Mouse (Mus musculus): ENCODE data around the gene Klhdc1. TPM values are rescaled to one million over a fixed set of nuclear protein-coding genes. Genes with fewer than 3 reads are reported as not detected.

Klhdc1 gene
- polyA plus RNA-seq, 1 experiment from 2014 or later = 12.7 TPM

GRCm38 (mm10) chr12:69207396-69207795, 33.6 kb upstream of the Klhdc1 start:
- Histone ChIP-seq H3K27ac (ENCODE audit: low read length) (no peak overlapping the region), H3K9ac (ENCODE audit: low read length) (no peak overlapping the region), H3K4me1 (ENCODE audit: control insufficient read depth, insufficient read depth, low read length) (no peaks in the 10 kb centered on the region), H3K9me3 (replicated peaks; ENCODE audit: control insufficient read depth, low read length) (no peaks in the 10 kb centered on the region), H3K27me3 (ENCODE audit: control insufficient read depth, insufficient read depth, low read length) (no peaks in the 10 kb centered on the region), H3K36me3 (ENCODE audit: control insufficient read depth, insufficient read depth) (peaks cover 13% of the 10 kb centered on the region), H3K4me3 (ENCODE audit: low read length) (no peak overlapping the region), H3K4me2 (ENCODE audit: low read depth, low read length) (no peak overlapping the region)
- ATAC-seq (replicated peaks; ENCODE audit: extremely low read depth, insufficient read depth, low FRiP score) = no peak
- WGBS = 90% methylated on average over 8 of the region's 8 CpGs

- H3K27me3 ChIP-seq (ENCODE audit: control insufficient read depth, insufficient read depth, low read length) = no peaks in the 10 kb centered on the region
- no peak overlapping the region for H3K4me2 ChIP-seq (ENCODE audit: low read depth, low read length)
- no peaks in the 10 kb centered on the region for H3K4me1 ChIP-seq (ENCODE audit: control insufficient read depth, insufficient read depth, low read length)
- H3K4me3 ChIP-seq (ENCODE audit: low read length) = no peak overlapping the region
- peaks cover 13% of the 10 kb centered on the region for H3K36me3 ChIP-seq (ENCODE audit: control insufficient read depth, insufficient read depth)
- ATAC-seq (replicated peaks; ENCODE audit: extremely low read depth, insufficient read depth, low FRiP score) = no peak
- H3K9ac ChIP-seq (ENCODE audit: low read length) = no peak overlapping the region
- H3K9me3 ChIP-seq (replicated peaks; ENCODE audit: control insufficient read depth, low read length) = no peaks in the 10 kb centered on the region
- WGBS = 98% methylated on average over 7 of the region's 7 CpGs
- no peak overlapping the region for H3K27ac ChIP-seq (ENCODE audit: low read length)
Observed at GRCm38 (mm10) chr12:69207926-69208325, 33.0 kb upstream of the Klhdc1 start.

DNA sequence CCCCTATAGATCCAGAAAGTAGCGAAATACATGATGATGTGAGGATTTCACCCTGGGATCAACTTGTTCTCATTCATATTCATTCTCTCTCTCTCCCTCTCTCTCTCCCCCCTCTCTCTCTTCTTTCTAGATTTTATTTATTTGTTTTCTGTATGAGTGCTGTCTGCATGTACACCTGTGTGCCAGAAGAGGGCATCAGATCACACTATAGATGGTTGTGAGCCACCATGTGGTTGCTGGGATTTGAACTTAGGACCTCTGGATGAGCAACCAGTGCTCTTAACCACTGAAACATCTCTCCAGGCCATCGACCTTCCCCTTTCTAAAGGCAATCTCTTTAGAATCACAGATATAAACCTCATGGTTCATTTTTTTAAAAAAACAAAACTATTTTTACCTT, 32.5 kb upstream of the Klhdc1 start:
- Histone ChIP-seq H3K27me3 (ENCODE audit: control insufficient read depth, insufficient read depth, low read length) (no peaks in the 10 kb centered on the region), H3K27ac (ENCODE audit: low read length) (no peak overlapping the region), H3K9me3 (replicated peaks; ENCODE audit: control insufficient read depth, low read length) (no peaks in the 10 kb centered on the region), H3K4me3 (ENCODE audit: low read length) (no peak overlapping the region), H3K36me3 (ENCODE audit: control insufficient read depth, insufficient read depth) (peaks cover 15% of the 10 kb centered on the region), H3K9ac (ENCODE audit: low read length) (no peak overlapping the region), H3K4me1 (ENCODE audit: control insufficient read depth, insufficient read depth, low read length) (no peaks in the 10 kb centered on the region), H3K4me2 (ENCODE audit: low read depth, low read length) (no peak overlapping the region)
- no peak for ATAC-seq (replicated peaks; ENCODE audit: extremely low read depth, insufficient read depth, low FRiP score)
- whole genome bisulfite sequencing = 87% methylated on average over 2 of the region's 2 CpGs

DNA sequence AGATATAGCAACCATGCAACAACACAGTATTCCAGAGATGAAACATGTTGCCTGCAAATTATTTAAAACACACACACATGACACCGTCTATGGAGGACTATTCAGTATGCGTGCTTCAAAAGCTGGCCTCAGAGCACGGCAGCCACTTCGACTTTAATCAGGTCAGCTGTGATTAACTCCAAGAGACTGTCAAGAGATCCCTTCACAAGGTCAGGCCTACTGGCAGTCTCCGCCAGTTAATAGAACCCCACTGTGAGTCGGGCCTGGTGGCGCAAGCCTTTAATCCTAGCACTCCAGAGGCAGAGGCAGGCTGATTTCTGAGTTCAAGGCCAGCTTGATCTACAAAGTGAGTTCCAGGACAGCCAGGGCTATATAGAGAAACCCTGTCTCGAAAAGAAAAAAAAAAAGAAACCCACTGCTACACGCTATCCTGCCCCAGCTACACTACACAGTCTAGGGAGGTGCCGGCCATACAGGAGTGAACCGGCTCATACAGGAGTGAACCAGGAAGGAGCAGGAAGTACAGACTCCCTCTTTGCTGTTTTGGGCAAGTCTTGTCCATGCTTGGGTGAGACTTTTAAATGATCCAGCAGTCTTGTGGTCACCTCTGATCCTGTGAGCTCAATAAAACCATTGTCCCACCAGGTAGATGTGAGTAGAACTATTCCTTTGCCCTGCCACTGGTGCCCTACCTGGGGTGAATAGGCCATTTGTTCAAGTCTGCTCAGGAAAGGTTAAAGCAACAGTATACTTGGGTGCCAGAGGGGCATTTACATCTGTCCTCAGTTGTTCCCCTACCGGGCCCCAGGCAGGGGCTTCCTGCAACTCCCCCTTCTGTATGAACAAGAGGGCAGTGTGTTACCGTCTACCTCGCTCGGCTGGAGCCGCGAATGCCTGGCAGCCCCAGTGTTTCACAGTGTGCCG, 30.7 kb upstream of the Klhdc1 start:
- peaks cover 18% of the 10 kb centered on the region for H3K36me3 ChIP-seq (ENCODE audit: control insufficient read depth, insufficient read depth)
- no peaks in the 10 kb centered on the region for H3K4me1 ChIP-seq (ENCODE audit: control insufficient read depth, insufficient read depth, low read length)
- no peak overlapping the region for H3K4me3 ChIP-seq (ENCODE audit: low read length)
- H3K27ac ChIP-seq (ENCODE audit: low read length) = 0 out of 2 replicates have a peak overlapping the region, but pooled peaks have one; percentile 2
- no peaks in the 10 kb centered on the region for H3K9me3 ChIP-seq (replicated peaks; ENCODE audit: control insufficient read depth, low read length)
- no peak for ATAC-seq (replicated peaks; ENCODE audit: extremely low read depth, insufficient read depth, low FRiP score)
- no peak overlapping the region for H3K9ac ChIP-seq (ENCODE audit: low read length)
- H3K4me2 ChIP-seq (ENCODE audit: low read depth, low read length) = no peak overlapping the region
- 77% methylated on average over 18 of the region's 18 CpGs for WGBS
- no peaks in the 10 kb centered on the region for H3K27me3 ChIP-seq (ENCODE audit: control insufficient read depth, insufficient read depth, low read length)

GRCm38 (mm10) chr12:69211057-69211456, 29.9 kb upstream of the Klhdc1 start:
- Histone ChIP-seq H3K27me3 (ENCODE audit: control insufficient read depth, insufficient read depth, low read length) (no peaks in the 10 kb centered on the region), H3K4me1 (ENCODE audit: control insufficient read depth, insufficient read depth, low read length) (no peaks in the 10 kb centered on the region), H3K9me3 (replicated peaks; ENCODE audit: control insufficient read depth, low read length) (no peaks in the 10 kb centered on the region), H3K36me3 (ENCODE audit: control insufficient read depth, insufficient read depth) (peaks cover 18% of the 10 kb centered on the region), H3K27ac (ENCODE audit: low read length) (peak overlapping the region; percentile 42), H3K9ac (ENCODE audit: low read length) (no peak overlapping the region), H3K4me3 (ENCODE audit: low read length) (no peak overlapping the region), H3K4me2 (ENCODE audit: low read depth, low read length) (no peak overlapping the region; the same call in 1 of the 2 replicates)
- ATAC-seq (replicated peaks; ENCODE audit: extremely low read depth, insufficient read depth, low FRiP score) = peak; percentile 64
- 45% methylated on average over 5 of the region's 5 CpGs for WGBS

- Histone ChIP-seq H3K27me3 (ENCODE audit: control insufficient read depth, insufficient read depth, low read length) (no peaks in the 10 kb centered on the region), H3K27ac (ENCODE audit: low read length) (no peak overlapping the region), H3K36me3 (ENCODE audit: control insufficient read depth, insufficient read depth) (peaks cover 19% of the 10 kb centered on the region), H3K4me1 (ENCODE audit: control insufficient read depth, insufficient read depth, low read length) (no peaks in the 10 kb centered on the region), H3K9ac (ENCODE audit: low read length) (no peak overlapping the region), H3K9me3 (replicated peaks; ENCODE audit: control insufficient read depth, low read length) (no peaks in the 10 kb centered on the region), H3K4me3 (ENCODE audit: low read length) (no peak overlapping the region), H3K4me2 (ENCODE audit: low read depth, low read length) (no peak overlapping the region)
- 88% methylated on average over 13 of the region's 13 CpGs for WGBS
- no peak for ATAC-seq (replicated peaks; ENCODE audit: extremely low read depth, insufficient read depth, low FRiP score)
Observed at GRCm38 (mm10) chr12:69213186-69213777, 27.7 kb upstream of the Klhdc1 start.

DNA sequence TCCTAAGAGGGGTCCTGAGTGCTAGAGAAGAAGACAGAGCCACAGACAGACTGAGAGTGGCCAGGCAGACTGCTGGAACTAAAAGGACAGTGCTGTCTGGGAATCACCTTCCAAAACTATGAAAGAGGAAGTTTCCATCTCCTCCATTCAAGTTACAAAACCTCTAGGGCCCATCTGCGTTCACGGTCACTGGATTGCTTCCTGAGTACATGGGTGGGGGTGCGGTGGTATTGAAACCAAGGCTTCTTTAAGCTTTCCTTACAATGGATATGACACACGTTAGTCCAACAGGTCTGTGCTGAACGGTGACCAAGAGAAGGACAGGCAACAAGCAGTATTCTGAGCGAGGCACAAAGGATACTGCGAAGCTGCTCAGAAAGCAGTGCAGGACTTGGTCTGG, 26.6 kb upstream of the Klhdc1 start:
- no peak for ATAC-seq (replicated peaks; ENCODE audit: extremely low read depth, insufficient read depth, low FRiP score)
- Histone ChIP-seq H3K9me3 (replicated peaks; ENCODE audit: control insufficient read depth, low read length) (no peaks in the 10 kb centered on the region), H3K4me1 (ENCODE audit: control insufficient read depth, insufficient read depth, low read length) (no peaks in the 10 kb centered on the region), H3K27ac (ENCODE audit: low read length) (no peak overlapping the region), H3K36me3 (ENCODE audit: control insufficient read depth, insufficient read depth) (peaks cover 15% of the 10 kb centered on the region), H3K4me3 (ENCODE audit: low read length) (no peak overlapping the region), H3K27me3 (ENCODE audit: control insufficient read depth, insufficient read depth, low read length) (no peaks in the 10 kb centered on the region), H3K9ac (ENCODE audit: low read length) (no peak overlapping the region), H3K4me2 (ENCODE audit: low read depth, low read length) (no peak overlapping the region)
- WGBS = 85% methylated on average over 7 of the region's 7 CpGs

- no peak overlapping the region for H3K4me3 ChIP-seq (ENCODE audit: low read length)
- 81% methylated on average over 3 of the region's 3 CpGs for WGBS
- no peak overlapping the region for H3K9ac ChIP-seq (ENCODE audit: low read length)
- ATAC-seq (replicated peaks; ENCODE audit: extremely low read depth, insufficient read depth, low FRiP score) = no peak
- H3K27ac ChIP-seq (ENCODE audit: low read length) = no peak overlapping the region
- H3K27me3 ChIP-seq (ENCODE audit: control insufficient read depth, insufficient read depth, low read length) = no peaks in the 10 kb centered on the region
- no peaks in the 10 kb centered on the region for H3K4me1 ChIP-seq (ENCODE audit: control insufficient read depth, insufficient read depth, low read length)
- H3K9me3 ChIP-seq (replicated peaks; ENCODE audit: control insufficient read depth, low read length) = no peaks in the 10 kb centered on the region
- H3K4me2 ChIP-seq (ENCODE audit: low read depth, low read length) = no peak overlapping the region
- H3K36me3 ChIP-seq (ENCODE audit: control insufficient read depth, insufficient read depth) = peaks cover 12% of the 10 kb centered on the region
Observed at GRCm38 (mm10) chr12:69215000-69215785, 25.8 kb upstream of the Klhdc1 start.
